Mouse (Mus musculus) heart, embryonic 10.5 days (tissue): Measurements from ENCODE around the gene Plcb3. TPM values are rescaled to one million over a fixed set of nuclear protein-coding genes. Genes with fewer than 3 reads are reported as not detected.

Source experiments
- DNase-seq: peaks from one replicate; pipeline ENCODE4 v3.0.0-alpha.2; 2017; ENCODE audit warnings: low spot score
- H3K27ac ChIP-seq: fragments of 300-500 bp; sonication (generic); 2 replicates; pipeline ENCODE4 v1.5.1; 2016; ENCODE audit warnings: mild to moderate bottlenecking
- H3K27me3 ChIP-seq: fragments of 300-500 bp; sonication (generic); 2 replicates; pipeline ENCODE4 v1.6.1; 2016; ENCODE audit warnings: mild to moderate bottlenecking; ENCODE audit not compliant: poor library complexity, insufficient read depth, severe bottlenecking
- H3K36me3 ChIP-seq: fragments of 300-500 bp; sonication (generic); 2 replicates; pipeline ENCODE4 v1.6.1; 2016; ENCODE audit warnings: mild to moderate bottlenecking, moderate library complexity
- H3K4me1 ChIP-seq: fragments of 300-500 bp; sonication (generic); 2 replicates; pipeline ENCODE4 v1.6.1; 2016; ENCODE audit warnings: mild to moderate bottlenecking
- H3K4me3 ChIP-seq: fragments of 300-500 bp; sonication (generic); 2 replicates; pipeline ENCODE4 v1.5.1; 2016; ENCODE audit warnings: mild to moderate bottlenecking, moderate library complexity
- H3K9me3 ChIP-seq: fragments of 300-500 bp; sonication (generic); 2 replicates; pipeline ENCODE4 v1.6.1; 2016; ENCODE audit warnings: mild to moderate bottlenecking, moderate library complexity
- WGBS: fragments of 180-500 bp; shearing (Covaris S2); methylation state at CpG from one replicate; pipeline ENCODE4 v1.1.7; 2016; 5-methylcytosine and 5-hydroxymethylcytosine counted together
- polyA plus RNA-seq: library from polyadenylated mRNA; unstranded; fragments of >200 nt; fragmentation: Nextera tagmentation; extraction: Ambion mirVana; gene quantifications from 2 replicates; pipeline ENCODE4 v1.2.1, GENCODE M21; 2016

Gene Plcb3
- polyA plus RNA-seq, 1 experiment from 2014 or later: 31.9 TPM

- Histone ChIP-seq H3K27ac (no peak overlapping the region), H3K27me3 (peaks cover 64% of the 10 kb centered on the region), H3K4me1 (peaks cover 52% of the 10 kb centered on the region), H3K4me3 (no peak overlapping the region), H3K9me3 (no peaks in the 10 kb centered on the region), H3K36me3 (no peaks in the 10 kb centered on the region)
- DNase-seq: no peak
- WGBS: 75% methylated on average over 16 of the region's 16 CpGs
These were observed 38.5 kb downstream of the Plcb3 start for GRCm38 (mm10) chr19:6937541-6938465.

- no peak for DNase-seq
- H3K27me3 ChIP-seq: peaks cover 79% of the 10 kb centered on the region
- no peaks in the 10 kb centered on the region for H3K9me3 ChIP-seq
- H3K4me1 ChIP-seq: peaks cover 38% of the 10 kb centered on the region
- 17% methylated on average over 3 of the region's 3 CpGs for WGBS
- H3K4me3 ChIP-seq: no peak overlapping the region
- no peaks in the 10 kb centered on the region for H3K36me3 ChIP-seq
- no peak overlapping the region for H3K27ac ChIP-seq
These were observed 40.0 kb downstream of the Plcb3 start for GRCm38 (mm10) chr19:6936299-6936698.

GRCm38 (mm10) chr19:6934195-6934977 is 41.9 kb downstream of the Plcb3 start, which contains the start of gene Kcnk4:
Gene Kcnk4, minus strand, starts transcription at chr19:6934515.
- Histone ChIP-seq H3K27me3 (peaks cover 86% of the 10 kb centered on the region), H3K4me1 (peaks cover 21% of the 10 kb centered on the region), H3K9me3 (no peaks in the 10 kb centered on the region), H3K36me3 (no peaks in the 10 kb centered on the region), H3K27ac (peak within 1 kb of the TSS; percentile 63; the same call in 1 of the 2 replicates), H3K4me3 (peak within 1 kb of the TSS; percentile 60)
- no peak for DNase-seq
- 9% methylated on average over 23 of the region's 23 CpGs for WGBS

- DNase-seq: no peak
- 5% methylated on average over 58 of the region's 58 CpGs for WGBS
These were observed 42.7 kb downstream of the Plcb3 start for GRCm38 (mm10) chr19:6933436-6934194.

GRCm38 (mm10) chr19:6933102-6933435 is 43.2 kb downstream of the Plcb3 start:
- peaks cover 87% of the 10 kb centered on the region for H3K27me3 ChIP-seq
- H3K27ac ChIP-seq: no peak overlapping the region
- H3K4me3 ChIP-seq: peak overlapping the region; percentile 60
- no peak for DNase-seq
- H3K4me1 ChIP-seq: peaks cover 20% of the 10 kb centered on the region
- H3K36me3 ChIP-seq: no peaks in the 10 kb centered on the region
- no peaks in the 10 kb centered on the region for H3K9me3 ChIP-seq
- WGBS: 27% methylated on average over 4 of the region's 4 CpGs

More at GRCm38 (mm10) chr19:6933436-6934194, 42.7 kb downstream of the Plcb3 start:
- peaks cover 21% of the 10 kb centered on the region for H3K4me1 ChIP-seq
- peaks cover 86% of the 10 kb centered on the region for H3K27me3 ChIP-seq
- peak overlapping the region; percentile 63; the same call in 1 of the 2 replicates for H3K27ac ChIP-seq
- H3K4me3 ChIP-seq: peak overlapping the region; percentile 60
- no peaks in the 10 kb centered on the region for H3K36me3 ChIP-seq
- H3K9me3 ChIP-seq: no peaks in the 10 kb centered on the region

GRCm38 (mm10) chr19:6932018-6932417 is 44.3 kb downstream of the Plcb3 start:
- WGBS: 49% methylated on average over 1 of the region's 1 CpGs
- Histone ChIP-seq H3K4me3 (no peak overlapping the region), H3K4me1 (peaks cover 22% of the 10 kb centered on the region), H3K27me3 (peaks cover 92% of the 10 kb centered on the region), H3K36me3 (no peaks in the 10 kb centered on the region), H3K9me3 (no peaks in the 10 kb centered on the region), H3K27ac (no peak overlapping the region)
- DNase-seq: no peak

- H3K9me3 ChIP-seq: no peaks in the 10 kb centered on the region
- no peak for DNase-seq
- H3K4me1 ChIP-seq: peaks cover 31% of the 10 kb centered on the region
- no peak overlapping the region for H3K27ac ChIP-seq
- 0% methylated on average over 2 of the region's 2 CpGs for WGBS
- no peaks in the 10 kb centered on the region for H3K36me3 ChIP-seq
- H3K27me3 ChIP-seq: peaks cover 97% of the 10 kb centered on the region
- no peak overlapping the region for H3K4me3 ChIP-seq
These were observed 45.3 kb downstream of the Plcb3 start for GRCm38 (mm10) chr19:6931002-6931401.

GRCm38 (mm10) chr19:6928080-6928479 is 48.2 kb downstream of the Plcb3 start:
- Histone ChIP-seq H3K4me1 (peaks cover 32% of the 10 kb centered on the region), H3K9me3 (no peaks in the 10 kb centered on the region), H3K27me3 (peaks cover 97% of the 10 kb centered on the region), H3K27ac (no peak overlapping the region), H3K4me3 (no peak overlapping the region), H3K36me3 (no peaks in the 10 kb centered on the region)
- no peak for DNase-seq
- 9% methylated on average over 9 of the region's 9 CpGs for WGBS

- Histone ChIP-seq H3K9me3 (no peaks in the 10 kb centered on the region), H3K27ac (no peak overlapping the region)
- no peak for DNase-seq
These were observed 49.6 kb downstream of the Plcb3 start for GRCm38 (mm10) chr19:6926559-6927255.

GRCm38 (mm10) chr19:6925611-6926329 is 50.5 kb downstream of the Plcb3 start:
- peaks cover 49% of the 10 kb centered on the region for H3K4me1 ChIP-seq
- peak overlapping the region; percentile 41 for H3K4me3 ChIP-seq
- WGBS: 7% methylated on average over 40 of the region's 40 CpGs
- no peaks in the 10 kb centered on the region for H3K36me3 ChIP-seq
- peaks cover 81% of the 10 kb centered on the region for H3K27me3 ChIP-seq
- no peak for DNase-seq
- H3K9me3 ChIP-seq: no peaks in the 10 kb centered on the region
- no peak overlapping the region for H3K27ac ChIP-seq

More at GRCm38 (mm10) chr19:6926559-6927255, 49.6 kb downstream of the Plcb3 start:
- H3K4me1 ChIP-seq: peaks cover 41% of the 10 kb centered on the region
- H3K36me3 ChIP-seq: no peaks in the 10 kb centered on the region
- peak overlapping the region; percentile 35 for H3K4me3 ChIP-seq
- peaks cover 90% of the 10 kb centered on the region for H3K27me3 ChIP-seq
- 15% methylated on average over 26 of the region's 26 CpGs for WGBS

- Histone ChIP-seq H3K27me3 (peaks cover 76% of the 10 kb centered on the region), H3K9me3 (no peaks in the 10 kb centered on the region), H3K4me1 (peaks cover 54% of the 10 kb centered on the region), H3K36me3 (no peaks in the 10 kb centered on the region), H3K4me3 (peak within 1 kb of the TSS; percentile 41), H3K27ac (no peak within 1 kb of the TSS; the same call in 1 of the 2 replicates)
- DNase-seq: no peak
- 4% methylated on average over 9 of the region's 9 CpGs for WGBS
These were observed 51.0 kb downstream of the Plcb3 start, which contains the start of gene Catsperz for GRCm38 (mm10) chr19:6925307-6925573. Gene Catsperz, minus strand, starts transcription at chr19:6925380.
